Mouse (Mus musculus): ENCODE measurements around the gene Adamts12. TPM values are rescaled to one million over a fixed set of nuclear protein-coding genes. Genes with fewer than 3 reads are reported as not detected.

The Adamts12 gene
- polyA plus RNA-seq, 1 experiment from 2014 or later, result 2.3 TPM

GRCm38 (mm10) chr15:11357501-11357900 lies 292.9 kb downstream of the Adamts12 start:
- no peaks in the 10 kb centered on the region for H3K36me3 ChIP-seq
- H3K27me3 ChIP-seq (replicated peaks), result no peaks in the 10 kb centered on the region
- ATAC-seq (ENCODE audit: insufficient read depth, low FRiP score, low read depth), result no peak
- H3K27ac ChIP-seq, result no peak overlapping the region
- no peak overlapping the region for H3K4me2 ChIP-seq
- no peak overlapping the region for H3K4me3 ChIP-seq (replicated peaks)
- H3K9me3 ChIP-seq, result no peaks in the 10 kb centered on the region
- H3K9ac ChIP-seq, result no peak overlapping the region
- no peaks in the 10 kb centered on the region for H3K4me1 ChIP-seq
- WGBS, result 90% methylated on average over 2 of the region's 2 CpGs

DNA sequence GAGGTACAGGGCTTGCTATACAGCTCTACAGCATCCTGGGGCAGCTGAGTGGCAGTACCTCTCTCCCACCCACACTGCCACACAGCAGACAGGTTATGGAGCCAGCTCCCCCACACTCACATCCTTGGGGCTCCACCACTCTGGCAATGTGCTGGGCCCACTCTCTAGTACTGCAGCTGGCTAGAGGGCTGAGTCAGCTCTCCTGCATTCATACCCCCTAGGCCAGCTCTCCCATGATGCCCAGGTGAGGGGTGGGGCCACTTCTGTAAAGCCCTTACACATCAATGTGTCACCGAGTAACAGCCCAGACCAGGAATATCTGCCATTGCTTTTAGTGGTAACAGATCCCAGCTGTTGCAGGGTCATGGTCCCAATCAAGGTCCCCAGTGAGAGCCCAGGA lies 296.3 kb downstream of the Adamts12 start:
- Histone ChIP-seq H3K4me2 (no peak overlapping the region), H3K27me3 (replicated peaks) (no peaks in the 10 kb centered on the region), H3K9me3 (no peaks in the 10 kb centered on the region), H3K27ac (no peak overlapping the region), H3K36me3 (no peaks in the 10 kb centered on the region), H3K4me3 (replicated peaks) (no peak overlapping the region), H3K9ac (no peak overlapping the region), H3K4me1 (no peaks in the 10 kb centered on the region)
- WGBS, result 71% methylated on average over 1 of the region's 1 CpGs
- no peak for ATAC-seq (ENCODE audit: insufficient read depth, low FRiP score, low read depth)

GRCm38 (mm10) chr15:11361824-11362223 lies 297.2 kb downstream of the Adamts12 start:
- H3K27ac ChIP-seq, result no peak overlapping the region
- H3K9ac ChIP-seq, result no peak overlapping the region
- WGBS, result 79% methylated on average over 5 of the region's 5 CpGs
- H3K4me2 ChIP-seq, result no peak overlapping the region
- no peaks in the 10 kb centered on the region for H3K9me3 ChIP-seq
- no peak for ATAC-seq (ENCODE audit: insufficient read depth, low FRiP score, low read depth)
- H3K4me1 ChIP-seq, result no peaks in the 10 kb centered on the region
- H3K36me3 ChIP-seq, result no peaks in the 10 kb centered on the region
- no peaks in the 10 kb centered on the region for H3K27me3 ChIP-seq (replicated peaks)
- H3K4me3 ChIP-seq (replicated peaks), result no peak overlapping the region

DNA sequence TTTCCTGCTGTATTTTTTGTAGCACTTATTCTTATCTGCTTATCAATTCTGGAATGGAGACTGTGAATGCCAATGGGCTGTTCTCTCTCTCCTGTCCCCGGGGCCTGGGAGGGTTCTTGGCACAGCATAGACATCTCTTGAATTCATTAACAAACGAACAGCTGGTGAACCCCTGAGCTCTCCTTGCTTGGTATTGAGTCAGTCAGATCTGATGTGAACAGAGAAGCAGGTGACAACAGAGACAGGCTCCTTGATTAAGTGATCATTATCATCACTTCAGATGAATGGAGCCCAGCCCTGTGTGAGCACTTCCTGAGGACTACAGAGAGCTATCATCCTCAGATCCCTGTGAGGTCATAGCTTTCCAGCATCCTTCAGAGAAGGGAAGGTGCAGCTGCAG lies 299.5 kb downstream of the Adamts12 start:
- 29% methylated on average over 2 of the region's 2 CpGs for WGBS
- ATAC-seq (ENCODE audit: insufficient read depth, low FRiP score, low read depth), result no peak

GRCm38 (mm10) chr15:11364795-11365194 lies 300.2 kb downstream of the Adamts12 start:
- Histone ChIP-seq H3K27ac (no peak overlapping the region), H3K4me3 (replicated peaks) (no peak overlapping the region), H3K27me3 (replicated peaks) (no peaks in the 10 kb centered on the region), H3K9me3 (no peaks in the 10 kb centered on the region), H3K4me2 (no peak overlapping the region), H3K4me1 (no peaks in the 10 kb centered on the region), H3K36me3 (no peaks in the 10 kb centered on the region), H3K9ac (no peak overlapping the region)
- no peak for ATAC-seq (ENCODE audit: insufficient read depth, low FRiP score, low read depth)
- 90% methylated on average over 1 of the region's 1 CpGs for WGBS

More for the DNA sequence above, 299.5 kb downstream of the Adamts12 start:
- Histone ChIP-seq H3K9ac (no peak overlapping the region), H3K36me3 (no peaks in the 10 kb centered on the region), H3K27ac (no peak overlapping the region), H3K4me1 (no peaks in the 10 kb centered on the region), H3K4me3 (replicated peaks) (no peak overlapping the region), H3K9me3 (no peaks in the 10 kb centered on the region), H3K4me2 (no peak overlapping the region), H3K27me3 (replicated peaks) (no peaks in the 10 kb centered on the region)

DNA sequence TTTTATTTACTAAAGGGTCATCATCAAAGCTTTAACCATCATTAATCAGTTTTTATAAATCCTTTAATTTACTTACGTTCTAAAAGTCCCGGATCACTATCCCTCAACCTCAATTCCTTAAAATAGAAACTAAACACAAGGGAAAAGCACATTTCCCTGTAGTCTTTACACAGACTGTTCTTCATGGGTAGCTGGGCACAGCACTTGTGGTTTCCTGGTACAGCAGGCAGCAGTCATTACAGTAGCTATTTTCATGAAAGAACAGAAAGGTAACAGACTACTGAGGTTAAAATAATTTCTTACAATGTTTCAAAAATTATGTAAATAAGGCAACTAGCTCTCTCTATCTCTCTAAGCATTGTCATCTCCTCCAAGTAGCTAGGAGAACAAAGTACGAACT lies 305.0 kb downstream of the Adamts12 start:
- Histone ChIP-seq H3K27me3 (replicated peaks) (no peaks in the 10 kb centered on the region), H3K4me1 (no peaks in the 10 kb centered on the region), H3K36me3 (no peaks in the 10 kb centered on the region), H3K9ac (no peak overlapping the region), H3K9me3 (no peaks in the 10 kb centered on the region), H3K4me2 (no peak overlapping the region), H3K4me3 (replicated peaks) (no peak overlapping the region), H3K27ac (no peak overlapping the region)
- WGBS, result 55% methylated on average over 3 of the region's 3 CpGs
- ATAC-seq (ENCODE audit: insufficient read depth, low FRiP score, low read depth), result no peak

GRCm38 (mm10) chr15:11370477-11371085 lies 306.0 kb downstream of the Adamts12 start:
- Histone ChIP-seq H3K4me2 (no peak overlapping the region), H3K36me3 (no peaks in the 10 kb centered on the region), H3K4me3 (replicated peaks) (no peak overlapping the region), H3K4me1 (no peaks in the 10 kb centered on the region), H3K27ac (no peak overlapping the region), H3K27me3 (replicated peaks) (no peaks in the 10 kb centered on the region), H3K9me3 (no peaks in the 10 kb centered on the region), H3K9ac (no peak overlapping the region)
- 64% methylated on average over 7 of the region's 7 CpGs for WGBS
- no peak for ATAC-seq (ENCODE audit: insufficient read depth, low FRiP score, low read depth)

- H3K27ac ChIP-seq, result no peak overlapping the region
- ATAC-seq (ENCODE audit: insufficient read depth, low FRiP score, low read depth), result no peak
- peaks cover 9% of the 10 kb centered on the region for H3K36me3 ChIP-seq
- H3K4me1 ChIP-seq, result no peaks in the 10 kb centered on the region
- no peak overlapping the region for H3K9ac ChIP-seq
- 75% methylated on average over 8 of the region's 8 CpGs for WGBS
- H3K4me2 ChIP-seq, result no peak overlapping the region
- no peaks in the 10 kb centered on the region for H3K9me3 ChIP-seq
- H3K4me3 ChIP-seq (replicated peaks), result no peak overlapping the region
- no peaks in the 10 kb centered on the region for H3K27me3 ChIP-seq (replicated peaks)
Measured at GRCm38 (mm10) chr15:11379431-11380086, 315.0 kb downstream of the Adamts12 start.

DNA sequence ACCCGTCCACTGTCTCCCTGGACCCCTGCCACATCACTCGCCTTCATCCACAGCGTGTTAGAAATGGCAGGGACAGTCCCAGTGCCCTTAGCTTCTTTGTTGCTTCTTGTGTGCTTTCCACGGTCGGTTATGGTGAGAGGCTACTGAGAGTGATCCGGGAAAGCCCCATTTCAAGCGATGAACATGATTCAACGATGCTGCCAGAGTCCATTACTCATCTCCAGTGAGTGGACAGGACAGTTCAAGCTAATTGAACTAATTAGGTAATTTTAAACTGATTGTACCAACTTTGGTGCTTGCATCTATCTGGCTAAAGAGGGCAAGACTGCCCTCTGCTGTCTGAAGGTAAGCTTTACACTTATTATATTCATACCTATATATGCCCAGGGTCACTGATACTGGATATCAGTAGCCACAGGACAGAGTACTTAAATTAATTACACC lies 315.5 kb downstream of the Adamts12 start:
- Histone ChIP-seq H3K27ac (no peak overlapping the region), H3K4me1 (no peaks in the 10 kb centered on the region), H3K36me3 (peaks cover 14% of the 10 kb centered on the region), H3K27me3 (replicated peaks) (no peaks in the 10 kb centered on the region), H3K9me3 (no peaks in the 10 kb centered on the region), H3K4me2 (no peak overlapping the region), H3K9ac (no peak overlapping the region), H3K4me3 (replicated peaks) (no peak overlapping the region)
- ATAC-seq (ENCODE audit: insufficient read depth, low FRiP score, low read depth), result no peak
- WGBS, result 39% methylated on average over 8 of the region's 8 CpGs

DNA sequence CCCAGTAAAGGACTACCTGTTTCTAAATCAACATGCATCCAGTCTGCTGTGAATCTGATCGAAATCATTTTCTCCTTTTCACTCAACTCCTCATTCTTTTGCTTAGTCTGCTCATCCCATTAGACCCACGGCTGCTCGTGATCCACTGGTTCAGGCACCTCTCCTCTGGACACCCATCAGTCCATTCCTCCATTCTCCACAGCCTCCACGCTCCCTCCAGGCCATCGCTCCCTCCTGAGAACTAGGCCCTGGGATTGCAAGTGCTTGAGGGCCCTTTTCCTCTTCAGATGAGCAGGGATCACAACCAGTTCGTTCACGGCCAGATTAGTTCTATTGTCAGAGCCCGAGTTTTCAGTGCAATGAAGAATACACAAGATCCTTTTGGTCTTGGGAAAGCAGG lies 316.0 kb downstream of the Adamts12 start:
- WGBS, result 80% methylated on average over 8 of the region's 8 CpGs
- Histone ChIP-seq H3K4me1 (no peaks in the 10 kb centered on the region), H3K9me3 (no peaks in the 10 kb centered on the region), H3K27me3 (replicated peaks) (no peaks in the 10 kb centered on the region), H3K4me3 (replicated peaks) (no peak overlapping the region), H3K9ac (no peak overlapping the region), H3K27ac (no peak overlapping the region), H3K4me2 (no peak overlapping the region), H3K36me3 (peaks cover 18% of the 10 kb centered on the region)
- no peak for ATAC-seq (ENCODE audit: insufficient read depth, low FRiP score, low read depth)

DNA sequence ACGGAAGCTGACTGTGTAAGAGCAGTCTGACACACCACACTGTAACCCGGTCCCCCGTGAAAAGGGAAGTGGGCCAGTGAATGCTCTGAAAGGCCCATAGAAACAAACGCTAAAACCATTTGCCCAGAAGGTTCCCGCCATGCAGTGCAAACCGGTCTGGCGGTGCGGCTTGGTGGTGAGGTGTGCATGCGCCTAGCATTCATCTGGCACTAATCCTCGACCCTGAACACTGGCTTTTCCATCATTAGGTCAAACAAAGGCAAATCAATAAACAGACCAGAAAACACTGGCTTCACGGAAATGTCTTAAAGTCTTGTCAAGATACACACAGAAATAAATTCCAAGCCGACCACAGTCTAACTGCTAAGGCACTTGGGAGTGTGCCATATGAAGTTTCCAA lies 318.0 kb downstream of the Adamts12 start:
- H3K27ac ChIP-seq, result no peak overlapping the region
- H3K4me2 ChIP-seq, result no peak overlapping the region
- H3K36me3 ChIP-seq, result peaks cover 26% of the 10 kb centered on the region
- no peak overlapping the region for H3K9ac ChIP-seq
- no peak overlapping the region for H3K4me3 ChIP-seq (replicated peaks)
- H3K27me3 ChIP-seq (replicated peaks), result no peaks in the 10 kb centered on the region
- WGBS, result 77% methylated on average over 12 of the region's 12 CpGs
- H3K4me1 ChIP-seq, result no peaks in the 10 kb centered on the region
- ATAC-seq (ENCODE audit: insufficient read depth, low FRiP score, low read depth), result no peak
- no peaks in the 10 kb centered on the region for H3K9me3 ChIP-seq

- Histone ChIP-seq H3K27ac (no peak overlapping the region), H3K4me3 (replicated peaks) (no peak overlapping the region), H3K9me3 (no peaks in the 10 kb centered on the region), H3K4me1 (no peaks in the 10 kb centered on the region), H3K4me2 (no peak overlapping the region), H3K36me3 (peaks cover 33% of the 10 kb centered on the region), H3K9ac (no peak overlapping the region), H3K27me3 (replicated peaks) (no peaks in the 10 kb centered on the region)
- ATAC-seq (ENCODE audit: insufficient read depth, low FRiP score, low read depth), result no peak
- WGBS, result 97% methylated on average over 21 of the region's 21 CpGs
Measured at GRCm38 (mm10) chr15:11383796-11384195, 319.2 kb downstream of the Adamts12 start.
